Mouse (Mus musculus): ENCODE data around the gene Lrrc32. TPM values are rescaled to one million over a fixed set of nuclear protein-coding genes. Genes with fewer than 3 reads are reported as not detected.

Gene Lrrc32
- 6.4 and 9.1 TPM in 2 replicates for total RNA-seq (2014; rRNA removed)
- polyA plus RNA-seq (2015; fragmentation: Nextera tagmentation; extraction: Ambion mirVana) = 3.9 and 4.7 TPM in 2 replicates

GRCm38 (mm10) chr7:98489131-98489530, at the start of gene Lrrc32:
Gene Lrrc32 (plus strand): TSS chr7:98489283.
- no peaks in the 10 kb centered on the region for H3K9me3 ChIP-seq (ENCODE audit: low read length)
- no peak for DNase-seq (ENCODE audit: low spot score)
- peaks cover 10% of the 10 kb centered on the region for H3K4me1 ChIP-seq (ENCODE audit: insufficient read depth, low read length)
- peak within 1 kb of the TSS; percentile 66 for H3K4me2 ChIP-seq (ENCODE audit: low read depth, low read length)
- no peaks in the 10 kb centered on the region for H3K36me3 ChIP-seq (ENCODE audit: insufficient read depth, low read length)
- 48% methylated on average over 6 of the region's 6 CpGs for WGBS
- no peak for TF ChIP-seq CTCF (IDR thresholded peaks at IDR 0.05; ENCODE audit: low read depth)
- no peaks in the 10 kb centered on the region for H3K27me3 ChIP-seq (ENCODE audit: insufficient read depth, low read length)
- peak within 1 kb of the TSS; percentile 55 for H3K9ac ChIP-seq (replicated peaks; ENCODE audit: low read length)
- no peak for ATAC-seq
- peak within 1 kb of the TSS; percentile 53 for H3K4me3 ChIP-seq (ENCODE audit: low read length)
- no peak within 1 kb of the TSS for H3K27ac ChIP-seq

DNA sequence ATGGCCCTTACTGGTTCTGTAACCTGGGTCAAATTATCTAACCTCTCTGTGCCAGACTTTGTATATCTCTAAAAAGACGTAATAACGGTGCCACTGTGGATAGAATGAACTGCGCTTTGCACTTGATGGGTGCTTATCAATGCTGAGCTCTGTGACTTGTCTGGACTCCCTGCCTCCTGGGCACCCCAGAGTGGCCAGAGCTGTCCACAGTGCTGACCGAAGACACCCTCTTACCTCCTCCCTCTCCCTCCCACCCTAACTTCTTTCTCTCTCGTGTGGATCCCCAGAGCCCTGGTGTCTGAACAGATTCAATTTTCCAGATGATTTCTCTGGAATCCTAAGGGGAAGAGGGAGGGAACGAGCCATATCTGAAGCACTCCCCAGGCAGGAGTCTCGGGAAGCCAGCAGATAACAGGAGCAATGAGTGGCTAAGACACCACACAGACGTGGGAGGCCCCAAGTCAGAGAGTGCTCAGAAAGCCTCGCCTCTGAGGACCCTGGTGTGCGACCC, 49.1 kb upstream of the Lrrc32 start, which contains the start of gene Gucy2d:
TSS of gene Gucy2d (plus strand) at position 461 of the 511 bp plus-strand sequence.
- Histone ChIP-seq H3K4me1 (ENCODE audit: insufficient read depth, low read length) (no peaks in the 10 kb centered on the region), H3K9ac (replicated peaks; ENCODE audit: low read length) (no peak within 1 kb of the TSS), H3K27me3 (ENCODE audit: insufficient read depth, low read length) (no peaks in the 10 kb centered on the region), H3K27ac (no peak within 1 kb of the TSS), H3K4me3 (ENCODE audit: low read length) (no peak within 1 kb of the TSS), H3K4me2 (ENCODE audit: low read depth, low read length) (no peak within 1 kb of the TSS), H3K9me3 (ENCODE audit: low read length) (no peaks in the 10 kb centered on the region), H3K36me3 (ENCODE audit: insufficient read depth, low read length) (no peaks in the 10 kb centered on the region)
- DNase-seq (ENCODE audit: low spot score) = no peak
- WGBS = 45% methylated on average over 10 of the region's 10 CpGs
- 0 out of 2 replicates have a peak, but pooled peaks have one; percentile 35 for ATAC-seq
- no peak for TF ChIP-seq CTCF (IDR thresholded peaks at IDR 0.05; ENCODE audit: low read depth)

DNA sequence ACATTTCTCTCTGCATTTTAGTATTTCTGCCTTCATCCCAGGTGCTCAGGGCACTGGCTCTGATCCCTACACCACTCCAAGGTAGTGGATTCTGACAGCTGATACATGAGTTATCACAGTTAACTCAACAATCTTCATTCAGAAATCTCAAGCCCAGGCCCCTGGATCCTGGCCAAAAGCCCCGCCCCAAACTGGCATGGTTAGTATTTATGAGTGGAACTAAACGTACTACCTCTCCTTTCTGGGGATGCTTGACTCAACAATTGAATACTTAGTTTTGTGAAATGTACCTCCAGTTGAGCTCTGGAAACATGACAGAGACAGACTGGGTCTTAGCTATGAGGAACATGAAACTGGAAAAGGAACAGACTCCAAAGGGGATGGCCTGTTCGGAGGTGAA, 42.2 kb upstream of the Lrrc32 start:
- Histone ChIP-seq H3K27ac (no peak overlapping the region), H3K9ac (replicated peaks; ENCODE audit: low read length) (no peak overlapping the region), H3K4me2 (ENCODE audit: low read depth, low read length) (no peak overlapping the region), H3K9me3 (ENCODE audit: low read length) (no peaks in the 10 kb centered on the region), H3K27me3 (ENCODE audit: insufficient read depth, low read length) (no peaks in the 10 kb centered on the region), H3K4me3 (ENCODE audit: low read length) (no peak overlapping the region), H3K4me1 (ENCODE audit: insufficient read depth, low read length) (no peaks in the 10 kb centered on the region), H3K36me3 (ENCODE audit: insufficient read depth, low read length) (no peaks in the 10 kb centered on the region)
- DNase-seq (ENCODE audit: low spot score) = no peak
- 75% methylated on average over 3 of the region's 3 CpGs for WGBS
- ATAC-seq = no peak
- no peak for TF ChIP-seq CTCF (IDR thresholded peaks at IDR 0.05; ENCODE audit: low read depth)

DNA sequence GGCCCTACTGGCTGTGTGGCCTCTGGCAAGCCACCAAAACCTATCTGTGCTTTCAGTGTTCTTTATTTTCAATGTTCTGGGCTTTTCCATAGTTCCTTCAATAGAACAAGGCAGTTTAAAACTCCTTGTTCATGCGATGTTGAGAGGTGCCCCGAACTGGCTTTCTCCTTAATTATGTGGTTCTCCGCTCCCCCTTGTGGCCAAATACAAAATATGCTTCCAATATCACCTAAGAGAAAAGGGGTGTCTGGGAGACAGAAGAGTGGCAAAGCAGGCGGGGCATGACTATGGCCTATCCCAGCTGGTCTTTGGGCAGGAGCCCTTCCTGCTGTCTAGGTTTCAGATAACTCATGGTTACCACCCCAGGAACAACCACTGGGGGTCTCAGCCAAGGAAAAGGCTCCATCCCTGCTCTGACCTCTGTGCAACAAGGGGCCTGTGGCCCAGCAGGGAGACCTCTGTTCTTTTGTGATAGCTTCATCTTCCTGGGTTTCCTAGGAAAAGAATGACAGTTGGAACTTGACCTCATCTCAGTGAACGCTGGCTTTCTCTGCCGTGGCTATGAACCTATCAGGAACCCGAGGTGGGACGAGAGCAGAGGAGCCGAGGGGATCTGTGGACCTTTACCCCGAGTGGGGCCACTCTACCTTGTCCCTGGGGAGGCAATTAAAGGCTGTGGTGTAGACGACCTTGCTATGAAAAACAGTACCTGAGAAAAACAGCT, 41.3 kb upstream of the Lrrc32 start:
- WGBS = 52% methylated on average over 11 of the region's 11 CpGs
- no peaks in the 10 kb centered on the region for H3K27me3 ChIP-seq (ENCODE audit: insufficient read depth, low read length)
- no peak overlapping the region for H3K4me2 ChIP-seq (ENCODE audit: low read depth, low read length)
- no peaks in the 10 kb centered on the region for H3K36me3 ChIP-seq (ENCODE audit: insufficient read depth, low read length)
- no peak overlapping the region for H3K4me3 ChIP-seq (ENCODE audit: low read length)
- peak; percentile 74 for TF ChIP-seq CTCF (IDR thresholded peaks at IDR 0.05; ENCODE audit: low read depth)
- H3K9me3 ChIP-seq (ENCODE audit: low read length) = no peaks in the 10 kb centered on the region
- ATAC-seq = peak; percentile 27; the same call in 1 of the 2 replicates
- no peak overlapping the region for H3K9ac ChIP-seq (replicated peaks; ENCODE audit: low read length)
- no peaks in the 10 kb centered on the region for H3K4me1 ChIP-seq (ENCODE audit: insufficient read depth, low read length)
- no peak overlapping the region for H3K27ac ChIP-seq
- DNase-seq (ENCODE audit: low spot score) = peak; percentile 81

- DNase-seq (ENCODE audit: low spot score) = no peak
- 86% methylated on average over 5 of the region's 5 CpGs for WGBS
These were observed 40.8 kb upstream of the Lrrc32 start for GRCm38 (mm10) chr7:98448309-98448630.

DNA sequence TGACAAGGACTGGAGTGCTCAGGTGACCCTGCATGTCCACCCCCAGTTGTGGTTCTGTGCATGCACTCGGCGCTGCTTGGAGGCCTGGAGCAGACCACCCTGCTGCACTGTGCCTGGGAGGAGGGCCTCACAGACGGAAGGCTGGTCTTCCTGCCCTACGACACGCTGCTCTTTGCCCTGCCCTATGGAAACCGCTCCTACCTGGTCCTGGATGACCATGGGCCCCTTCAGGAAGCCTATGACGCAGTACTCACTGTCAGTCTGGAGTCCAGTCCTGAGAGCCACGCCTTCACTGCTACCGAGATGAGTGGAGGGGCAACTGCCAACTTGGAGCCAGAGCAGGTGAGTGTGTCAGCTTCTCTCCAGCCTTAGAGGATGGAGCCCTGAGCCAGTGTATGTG, 39.4 kb upstream of the Lrrc32 start:
- TF ChIP-seq CTCF (IDR thresholded peaks at IDR 0.05; ENCODE audit: low read depth) = no peak
- Histone ChIP-seq H3K4me1 (ENCODE audit: insufficient read depth, low read length) (no peaks in the 10 kb centered on the region), H3K4me2 (ENCODE audit: low read depth, low read length) (no peak overlapping the region), H3K9me3 (ENCODE audit: low read length) (no peaks in the 10 kb centered on the region), H3K36me3 (ENCODE audit: insufficient read depth, low read length) (no peaks in the 10 kb centered on the region), H3K27ac (no peak overlapping the region), H3K4me3 (ENCODE audit: low read length) (no peak overlapping the region), H3K27me3 (ENCODE audit: insufficient read depth, low read length) (no peaks in the 10 kb centered on the region), H3K9ac (replicated peaks; ENCODE audit: low read length) (no peak overlapping the region)
- ATAC-seq = no peak
- WGBS = 89% methylated on average over 9 of the region's 9 CpGs
- no peak for DNase-seq (ENCODE audit: low spot score)

More at GRCm38 (mm10) chr7:98448309-98448630, 40.8 kb upstream of the Lrrc32 start:
- Histone ChIP-seq H3K4me3 (ENCODE audit: low read length) (no peak overlapping the region), H3K4me1 (ENCODE audit: insufficient read depth, low read length) (no peaks in the 10 kb centered on the region), H3K9me3 (ENCODE audit: low read length) (no peaks in the 10 kb centered on the region), H3K9ac (replicated peaks; ENCODE audit: low read length) (no peak overlapping the region), H3K36me3 (ENCODE audit: insufficient read depth, low read length) (no peaks in the 10 kb centered on the region), H3K27me3 (ENCODE audit: insufficient read depth, low read length) (no peaks in the 10 kb centered on the region), H3K4me2 (ENCODE audit: low read depth, low read length) (no peak overlapping the region), H3K27ac (no peak overlapping the region)
- TF ChIP-seq CTCF (IDR thresholded peaks at IDR 0.05; ENCODE audit: low read depth) = no peak
- ATAC-seq = no peak

All from hindbrain, postnatal 0 days (tissue).